Mouse (Mus musculus) hindbrain, postnatal 0 days (tissue): ENCODE measurements around the gene Khk. TPM values are rescaled to one million over a fixed set of nuclear protein-coding genes. Genes with fewer than 3 reads are reported as not detected.

Experiments used
- ATAC-seq: fragments of 200-750 bp; cut with Nextera tagmentation; 2 replicates; pipeline ENCODE4 v1.8.0; 2017; ENCODE audit warnings: mild to moderate bottlenecking, moderate TSS enrichment, moderate library complexity
- DNase-seq: peaks from one replicate; pipeline ENCODE4 v3.0.0-alpha.2; 2015; ENCODE audit warnings: low spot score
- H3K27ac ChIP-seq: fragments of 300-500 bp; sonication (generic); 2 replicates; pipeline ENCODE4 v1.5.1; 2014; ENCODE audit warnings: mild to moderate bottlenecking
- H3K27me3 ChIP-seq: fragments of 300-500 bp; sonication (generic); 2 replicates; pipeline ENCODE4 v1.6.1; 2014; ENCODE audit warnings: low read length, mixed read lengths; ENCODE audit not compliant: insufficient read depth
- H3K36me3 ChIP-seq: fragments of 300-500 bp; sonication (generic); 2 replicates; pipeline ENCODE4 v1.6.1; 2014; ENCODE audit warnings: low read length, mixed read lengths; ENCODE audit not compliant: insufficient read depth
- H3K4me1 ChIP-seq: fragments of 300-500 bp; sonication (generic); 2 replicates; pipeline ENCODE4 v1.6.1; 2014; ENCODE audit warnings: antibody characterized with exemption, low read length, mixed read lengths; ENCODE audit not compliant: insufficient read depth
- H3K4me2 ChIP-seq: fragments of 300-500 bp; sonication (generic); 2 replicates; pipeline ENCODE4 v1.6.1; 2014; ENCODE audit warnings: low read depth, mild to moderate bottlenecking, low read length, moderate library complexity, mixed read lengths
- H3K4me3 ChIP-seq: fragments of 300-500 bp; sonication (generic); 2 replicates; pipeline ENCODE4 v1.5.1; 2014; ENCODE audit warnings: low read length
- H3K9ac ChIP-seq: fragments of 300-500 bp; sonication (generic); replicated peaks from 2 replicates; pipeline ENCODE4 v1.6.1; 2014; ENCODE audit warnings: mild to moderate bottlenecking, low read length, moderate library complexity, mixed read lengths
- H3K9me3 ChIP-seq: fragments of 300-500 bp; sonication (generic); 2 replicates; pipeline ENCODE4 v1.6.1; 2016; ENCODE audit warnings: low read length, mixed read lengths
- CTCF ChIP-seq: IDR thresholded peaks from 2 replicates; pipeline ENCODE4 v1.5.1; 2016; ENCODE audit warnings: antibody characterized with exemption, control low read depth, low read depth
- WGBS: fragments of 180-500 bp; shearing (Covaris S2); extraction: QIAGEN DNeasy Blood & Tissue Kit; methylation state at CpG from one replicate; pipeline ENCODE4 v1.1.7; 2014; 5-methylcytosine and 5-hydroxymethylcytosine counted together
- polyA plus RNA-seq: library from polyadenylated mRNA; unstranded; fragments of >200 nt; fragmentation: Nextera tagmentation; extraction: Ambion mirVana; gene quantifications from 2 replicates; pipeline ENCODE4 v1.2.1, GENCODE M21; 2015
- total RNA-seq: library from RNA; depleted of rRNA; stranded (reverse); fragments of >200 nt; gene quantifications from 2 replicates; pipeline ENCODE4 v1.2.3, GENCODE M21; 2014

Gene Khk
- total and polyA plus RNA-seq, 2 experiments from 2014 or later: 14.6 to 16.5 TPM

- ATAC-seq (no peak), DNase-seq (no peak)
- H3K9ac ChIP-seq: no peak overlapping the region
- H3K4me1 ChIP-seq: peaks cover 5% of the 10 kb centered on the region
- no peak overlapping the region for H3K4me2 ChIP-seq
- no peak for TF ChIP-seq CTCF
- no peaks in the 10 kb centered on the region for H3K27me3 ChIP-seq
- H3K4me3 ChIP-seq: no peak overlapping the region
- H3K9me3 ChIP-seq: no peaks in the 10 kb centered on the region
- no peaks in the 10 kb centered on the region for H3K36me3 ChIP-seq
- H3K27ac ChIP-seq: no peak overlapping the region
Observed at GRCm38 (mm10) chr5:30910481-30910880, 10.8 kb upstream of the Khk start.

- H3K4me1 ChIP-seq: peaks cover 3% of the 10 kb centered on the region
- no peak overlapping the region for H3K4me3 ChIP-seq
- no peak overlapping the region for H3K4me2 ChIP-seq
- no peak for TF ChIP-seq CTCF
- H3K9ac ChIP-seq: no peak overlapping the region
- no peaks in the 10 kb centered on the region for H3K9me3 ChIP-seq
- DNase-seq (peak; percentile 23), ATAC-seq (no peak)
- WGBS: 54% methylated on average over 5 of the region's 5 CpGs
- no peaks in the 10 kb centered on the region for H3K36me3 ChIP-seq
- peak overlapping the region; percentile 27; the same call in 1 of the 2 replicates for H3K27ac ChIP-seq
- no peaks in the 10 kb centered on the region for H3K27me3 ChIP-seq
Observed at GRCm38 (mm10) chr5:30912156-30912555, 9.1 kb upstream of the Khk start.

GRCm38 (mm10) chr5:30913060-30913841 is 8.0 kb upstream of the Khk start, which contains the start of gene Emilin1:
TSS of gene Emilin1 (plus strand) at chr5:30913402.
- H3K36me3 ChIP-seq: no peaks in the 10 kb centered on the region
- H3K4me2 ChIP-seq: peak within 1 kb of the TSS; percentile 19
- H3K9me3 ChIP-seq: no peaks in the 10 kb centered on the region
- H3K4me3 ChIP-seq: no peak within 1 kb of the TSS
- H3K9ac ChIP-seq: no peak within 1 kb of the TSS
- peak within 1 kb of the TSS; percentile 27 for H3K27ac ChIP-seq
- ATAC-seq (peak; percentile 22), DNase-seq (peak; percentile 62)
- no peak for TF ChIP-seq CTCF
- peaks cover 3% of the 10 kb centered on the region for H3K4me1 ChIP-seq
- 29% methylated on average over 13 of the region's 13 CpGs for WGBS
- no peaks in the 10 kb centered on the region for H3K27me3 ChIP-seq

GRCm38 (mm10) chr5:30914101-30914635 is 7.1 kb upstream of the Khk start:
- DNase-seq: no peak
- Histone ChIP-seq H3K9ac (no peak overlapping the region), H3K4me1 (peaks cover 3% of the 10 kb centered on the region), H3K27ac (no peak overlapping the region), H3K36me3 (no peaks in the 10 kb centered on the region), H3K9me3 (no peaks in the 10 kb centered on the region), H3K4me3 (no peak overlapping the region), H3K4me2 (peak overlapping the region; percentile 19), H3K27me3 (no peaks in the 10 kb centered on the region)
- WGBS: 73% methylated on average over 7 of the region's 7 CpGs
- no peak for TF ChIP-seq CTCF
- no peak for ATAC-seq

- Histone ChIP-seq H3K4me1 (peaks cover 3% of the 10 kb centered on the region), H3K9ac (no peak overlapping the region), H3K36me3 (no peaks in the 10 kb centered on the region), H3K27me3 (no peaks in the 10 kb centered on the region), H3K4me2 (no peak overlapping the region; the same call in 1 of the 2 replicates), H3K9me3 (no peaks in the 10 kb centered on the region), H3K27ac (no peak overlapping the region), H3K4me3 (no peak overlapping the region)
- DNase-seq (no peak), ATAC-seq (no peak)
- no peak for TF ChIP-seq CTCF
- WGBS: 85% methylated on average over 6 of the region's 6 CpGs
Observed at GRCm38 (mm10) chr5:30914849-30915248, 6.4 kb upstream of the Khk start.

- H3K9ac ChIP-seq: no peak overlapping the region; the same call in 1 of the 2 replicates
- 68% methylated on average over 9 of the region's 9 CpGs for WGBS
- H3K27ac ChIP-seq: no peak overlapping the region
- H3K27me3 ChIP-seq: no peaks in the 10 kb centered on the region
- no peak overlapping the region for H3K4me3 ChIP-seq
- no peak for DNase-seq
- no peak for TF ChIP-seq CTCF
- peak overlapping the region; percentile 23; the same call in 1 of the 2 replicates for H3K4me2 ChIP-seq
- no peaks in the 10 kb centered on the region for H3K36me3 ChIP-seq
- H3K9me3 ChIP-seq: no peaks in the 10 kb centered on the region
- ATAC-seq: 0 out of 2 replicates have a peak, but pooled peaks have one; percentile 10
- peaks cover 6% of the 10 kb centered on the region for H3K4me1 ChIP-seq
Observed at GRCm38 (mm10) chr5:30915456-30915855, 5.8 kb upstream of the Khk start.
